Mouse (Mus musculus) cerebellum, adult 2 months (tissue): ENCODE measurements at regions not wholly inside any gene's neighbourhood (a gene's known extent, or its start where the extent isn't known, plus 50 kb on each side); places are given as distances from the start of the nearest gene placed in this dataset.

ENCODE experiments used
- CTCF ChIP-seq: fragments of 200-500 bp; IDR thresholded peaks from 2 replicates; pipeline ENCODE4 v1.5.1; 2011; ENCODE audit warnings: low read depth, mild to moderate bottlenecking, control low read depth, low read length, moderate library complexity, borderline replicate concordance; ENCODE audit not compliant: insufficient read depth
- POLR2A ChIP-seq: fragments of 200-500 bp; IDR thresholded peaks from 2 replicates; pipeline ENCODE4 v1.6.1; 2011; ENCODE audit warnings: low read length, control low read depth, borderline replicate concordance; ENCODE audit not compliant: insufficient read depth

DNA sequence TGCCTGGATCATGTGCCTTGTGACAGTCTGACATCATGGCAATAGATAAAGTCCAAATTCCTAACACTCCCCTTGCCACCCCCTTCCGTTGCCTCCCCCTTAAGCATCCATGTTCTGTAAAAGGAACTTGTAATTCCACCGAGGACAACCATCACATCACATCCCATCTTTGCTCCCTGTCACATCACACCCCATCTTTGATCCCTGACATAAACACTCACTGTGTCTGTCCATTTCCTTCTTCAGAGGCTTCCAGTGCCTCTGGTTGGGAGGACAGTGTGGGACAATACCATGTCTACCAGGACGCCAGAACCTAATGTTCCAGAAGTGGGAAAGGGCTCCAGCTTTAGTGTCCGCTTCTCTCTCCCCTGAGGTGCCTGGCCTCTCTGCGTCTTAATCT lies 223.6 kb downstream of the Tex36 start:
- TF ChIP-seq CTCF (no peak), POLR2A (no peak)
